Mouse (Mus musculus): Measurements from ENCODE around the gene Kcnk18. TPM values are rescaled to one million over a fixed set of nuclear protein-coding genes. Genes with fewer than 3 reads are reported as not detected.
A peak's percentile ranks its signal among the peaks of the same experiment; 100 is the strongest.

The Kcnk18 gene
- polyA plus RNA-seq, 1 experiment from 2014 or later = not detected

DNA sequence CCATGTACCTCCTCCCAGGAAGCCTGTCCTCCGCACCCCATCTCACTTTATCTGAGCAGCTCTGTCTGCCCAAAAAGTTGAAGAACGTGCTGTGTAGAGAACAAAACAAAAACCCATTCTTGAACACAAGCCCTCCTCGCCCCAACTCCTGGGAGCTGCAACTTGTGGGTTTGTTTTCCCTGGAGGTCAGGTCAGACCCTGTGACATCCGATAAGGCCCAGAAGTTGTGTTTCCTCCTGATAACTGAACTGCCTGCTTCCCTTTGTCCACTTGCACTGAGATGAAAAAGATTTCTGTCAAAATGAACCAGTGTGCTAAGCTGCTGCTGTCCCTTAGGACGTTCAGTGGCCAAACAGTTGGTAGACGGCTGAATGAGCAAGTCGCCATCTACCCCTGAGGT is 42.6 kb downstream of the Kcnk18 start:
- Histone ChIP-seq H3K27ac (no peak overlapping the region), H3K4me2 (peak overlapping the region; percentile 90), H3K9ac (no peak overlapping the region), H3K9me3 (no peaks in the 10 kb centered on the region), H3K36me3 (no peaks in the 10 kb centered on the region), H3K27me3 (peaks cover 31% of the 10 kb centered on the region), H3K4me1 (peaks cover 10% of the 10 kb centered on the region), H3K4me3 (no peak overlapping the region)
- WGBS = 59% methylated on average over 7 of the region's 7 CpGs
- ATAC-seq (ENCODE audit: insufficient number of reproducible peaks, low FRiP score, low TSS enrichment, low read depth) = no peak

DNA sequence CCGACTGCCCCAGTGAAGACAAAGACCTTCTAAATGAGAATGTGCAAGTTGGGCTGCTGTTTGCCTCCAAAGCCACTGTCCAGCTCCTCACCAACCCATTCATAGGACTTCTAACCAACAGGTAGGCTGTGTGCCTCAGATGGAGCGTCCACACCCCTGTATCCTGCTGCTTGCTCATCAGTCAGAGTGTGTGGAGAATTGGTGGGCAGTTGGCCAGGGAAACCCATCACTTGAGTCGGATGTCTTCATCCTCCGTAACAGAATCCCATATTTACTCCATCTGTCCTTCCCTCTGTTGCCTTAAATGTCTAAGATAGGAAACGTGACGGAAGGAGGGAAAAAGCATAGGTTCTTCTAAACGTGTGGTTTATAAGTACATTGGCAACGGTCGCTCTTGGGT is 44.2 kb downstream of the Kcnk18 start:
- H3K4me1 ChIP-seq = peaks cover 10% of the 10 kb centered on the region
- H3K9ac ChIP-seq = no peak overlapping the region
- peaks cover 31% of the 10 kb centered on the region for H3K27me3 ChIP-seq
- 88% methylated on average over 9 of the region's 9 CpGs for WGBS
- H3K4me3 ChIP-seq = no peak overlapping the region
- no peaks in the 10 kb centered on the region for H3K36me3 ChIP-seq
- ATAC-seq (ENCODE audit: insufficient number of reproducible peaks, low FRiP score, low TSS enrichment, low read depth) = no peak
- H3K27ac ChIP-seq = no peak overlapping the region
- no peaks in the 10 kb centered on the region for H3K9me3 ChIP-seq
- H3K4me2 ChIP-seq = no peak overlapping the region

DNA sequence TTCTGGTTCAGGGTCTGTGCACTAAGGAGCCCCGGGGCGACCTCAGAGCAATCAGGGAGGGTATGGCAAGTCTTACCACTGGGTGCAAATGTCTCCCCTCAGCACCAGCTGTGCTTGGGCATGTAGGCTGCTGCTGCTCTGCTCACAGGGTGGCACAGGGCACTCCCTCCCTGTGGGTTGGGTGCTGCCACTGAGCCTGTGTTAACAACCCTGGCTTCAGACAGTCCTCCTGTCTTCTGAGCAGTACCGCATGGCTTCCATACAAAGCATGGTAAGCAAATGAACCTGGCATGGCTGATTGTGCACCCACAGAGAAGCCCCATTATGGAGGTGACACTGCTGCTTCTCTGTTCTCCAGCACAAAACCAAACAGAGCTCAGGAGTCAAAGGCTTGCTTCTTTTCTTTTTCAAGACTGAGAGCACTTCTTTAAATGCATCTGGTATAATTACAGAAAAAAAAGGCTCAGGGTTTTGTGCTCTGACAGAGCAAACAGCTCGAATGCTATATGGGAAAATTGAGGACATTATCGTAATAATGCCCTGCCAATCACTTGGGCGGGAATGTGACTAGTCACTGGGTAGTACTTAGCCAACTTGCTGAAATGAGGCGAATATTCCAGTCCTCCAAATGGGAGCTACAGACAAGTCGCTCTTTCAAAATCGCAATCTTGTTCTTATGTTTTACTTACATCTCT is 46.0 kb downstream of the Kcnk18 start:
- no peak overlapping the region for H3K4me2 ChIP-seq
- H3K36me3 ChIP-seq = no peaks in the 10 kb centered on the region
- peaks cover 10% of the 10 kb centered on the region for H3K4me1 ChIP-seq
- WGBS = 70% methylated on average over 9 of the region's 9 CpGs
- no peak overlapping the region for H3K4me3 ChIP-seq
- peaks cover 28% of the 10 kb centered on the region for H3K27me3 ChIP-seq
- no peak overlapping the region for H3K9ac ChIP-seq
- no peak for ATAC-seq (ENCODE audit: insufficient number of reproducible peaks, low FRiP score, low TSS enrichment, low read depth)
- H3K27ac ChIP-seq = no peak overlapping the region
- no peaks in the 10 kb centered on the region for H3K9me3 ChIP-seq

DNA sequence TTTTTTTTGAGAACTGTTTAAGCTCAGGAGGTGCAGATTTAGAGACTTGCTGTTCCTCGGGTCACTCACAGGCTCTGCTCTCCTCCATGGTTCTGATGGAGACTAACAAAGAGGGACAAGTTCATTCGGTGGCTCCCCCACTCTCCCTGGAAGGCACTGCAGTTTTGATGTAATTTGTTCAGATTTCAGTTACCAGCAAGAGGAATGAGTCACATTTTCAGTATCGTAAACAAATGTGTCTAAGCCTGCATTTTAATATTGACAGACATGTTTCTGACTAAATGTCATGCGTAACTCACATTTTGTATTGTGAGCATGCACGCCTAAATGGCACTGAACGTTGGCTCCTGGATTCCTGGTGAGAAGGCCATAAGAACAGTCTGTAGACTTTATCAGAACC is 46.9 kb downstream of the Kcnk18 start:
- Histone ChIP-seq H3K9ac (no peak overlapping the region), H3K36me3 (no peaks in the 10 kb centered on the region), H3K4me1 (peaks cover 4% of the 10 kb centered on the region), H3K27me3 (peaks cover 20% of the 10 kb centered on the region), H3K4me3 (no peak overlapping the region), H3K27ac (no peak overlapping the region), H3K4me2 (no peak overlapping the region), H3K9me3 (no peaks in the 10 kb centered on the region)
- 68% methylated on average over 6 of the region's 6 CpGs for WGBS
- ATAC-seq (ENCODE audit: insufficient number of reproducible peaks, low FRiP score, low TSS enrichment, low read depth) = no peak

DNA sequence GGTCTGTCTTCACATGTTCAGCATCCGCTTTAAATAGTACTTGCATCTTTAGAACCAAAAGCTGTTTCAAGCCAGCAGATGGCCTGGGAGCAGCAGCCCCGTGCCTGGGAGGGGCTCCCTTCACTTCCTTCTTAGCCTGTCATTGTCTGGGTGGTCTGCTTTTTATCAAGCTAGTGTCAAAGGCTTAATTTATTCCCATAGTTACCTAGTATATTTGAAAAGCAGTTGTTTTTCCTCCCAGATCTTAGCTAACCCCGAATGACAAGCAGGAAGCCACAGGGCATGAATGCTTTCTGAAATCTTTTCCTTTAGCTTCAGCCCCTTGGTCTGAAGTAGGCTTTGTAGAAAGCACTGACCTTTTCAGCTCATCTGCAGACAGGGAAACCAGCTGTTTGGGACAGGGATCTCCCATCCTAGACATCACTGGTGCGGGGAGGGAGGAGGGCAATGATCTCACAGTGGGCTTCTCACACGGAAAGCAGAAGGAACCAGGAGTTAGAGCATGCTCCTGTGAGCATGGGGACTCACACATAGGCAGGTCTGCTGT is 48.5 kb downstream of the Kcnk18 start:
- Histone ChIP-seq H3K27ac (no peak overlapping the region), H3K9ac (no peak overlapping the region), H3K4me1 (no peaks in the 10 kb centered on the region), H3K4me3 (no peak overlapping the region), H3K9me3 (no peaks in the 10 kb centered on the region), H3K36me3 (no peaks in the 10 kb centered on the region), H3K27me3 (peaks cover 5% of the 10 kb centered on the region), H3K4me2 (no peak overlapping the region)
- WGBS = 16% methylated on average over 5 of the region's 5 CpGs
- no peak for ATAC-seq (ENCODE audit: insufficient number of reproducible peaks, low FRiP score, low TSS enrichment, low read depth)

DNA sequence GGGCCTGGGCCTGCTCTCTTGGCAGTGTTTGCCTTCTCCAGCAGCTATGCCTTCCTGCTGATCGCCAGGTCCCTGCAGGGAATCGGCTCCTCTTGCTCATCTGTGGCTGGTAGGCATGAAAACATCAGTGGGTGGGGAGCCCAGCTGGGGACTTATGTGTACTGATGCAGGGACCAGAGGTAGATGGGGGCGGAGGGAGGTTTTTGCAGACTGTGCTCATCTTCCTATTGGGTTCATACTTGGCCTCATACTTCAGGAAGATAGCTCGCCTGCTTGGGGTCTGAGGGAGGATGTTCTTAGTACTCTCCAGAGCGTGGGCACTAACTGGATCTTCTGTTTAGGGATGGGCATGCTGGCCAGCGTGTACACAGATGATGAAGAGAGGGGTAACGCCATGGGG is 54.2 kb downstream of the Kcnk18 start:
- Histone ChIP-seq H3K4me2 (no peak overlapping the region), H3K27me3 (no peaks in the 10 kb centered on the region), H3K9ac (no peak overlapping the region), H3K4me3 (no peak overlapping the region), H3K27ac (no peak overlapping the region), H3K36me3 (no peaks in the 10 kb centered on the region), H3K4me1 (no peaks in the 10 kb centered on the region), H3K9me3 (no peaks in the 10 kb centered on the region)
- 86% methylated on average over 7 of the region's 7 CpGs for WGBS
- ATAC-seq (ENCODE audit: insufficient number of reproducible peaks, low FRiP score, low TSS enrichment, low read depth) = no peak

DNA sequence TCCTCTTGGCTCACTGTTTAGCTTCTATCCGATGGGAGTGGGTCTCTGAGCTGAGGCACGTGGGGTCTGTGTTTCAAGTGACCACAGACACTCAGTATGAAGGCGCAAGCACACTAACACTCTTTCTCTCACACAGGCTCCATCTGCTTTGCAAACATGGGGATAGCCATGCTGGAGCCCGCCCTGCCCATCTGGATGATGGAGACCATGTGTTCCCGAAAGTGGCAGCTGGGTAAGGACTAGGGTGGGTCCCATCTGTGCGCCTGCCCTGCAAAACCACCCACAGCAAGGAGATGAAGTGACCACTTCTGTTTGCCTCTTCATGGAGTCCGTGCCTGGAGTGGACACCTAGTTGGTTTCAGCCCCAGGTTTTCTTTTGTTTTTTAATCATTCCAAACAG is 57.3 kb downstream of the Kcnk18 start:
- 68% methylated on average over 7 of the region's 7 CpGs for WGBS

DNA sequence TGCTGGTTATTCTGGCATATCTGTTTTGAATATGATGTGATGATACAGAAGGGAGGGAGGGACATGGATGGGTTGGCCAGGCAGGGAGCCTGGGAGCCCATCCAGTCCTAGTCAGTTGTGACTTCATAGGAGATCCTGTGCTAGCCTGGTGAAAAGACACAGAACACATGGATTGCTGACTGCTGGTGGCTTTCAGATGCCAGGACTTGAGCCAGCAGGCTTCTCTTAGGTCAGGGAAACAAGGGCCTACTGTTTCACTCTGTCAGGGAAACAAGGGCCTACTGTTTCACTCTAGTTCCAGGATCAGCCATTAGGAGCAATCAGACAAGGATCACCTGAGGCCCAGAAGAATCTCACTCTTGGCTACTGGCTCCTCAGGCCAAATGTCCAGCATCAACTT is 61.8 kb downstream of the Kcnk18 start:
- no peak overlapping the region for H3K4me3 ChIP-seq

More for the DNA sequence above, 57.3 kb downstream of the Kcnk18 start:
- Histone ChIP-seq H3K9ac (no peak overlapping the region), H3K27ac (no peak overlapping the region), H3K36me3 (no peaks in the 10 kb centered on the region), H3K4me3 (no peak overlapping the region), H3K9me3 (no peaks in the 10 kb centered on the region), H3K27me3 (no peaks in the 10 kb centered on the region), H3K4me1 (no peaks in the 10 kb centered on the region), H3K4me2 (no peak overlapping the region)
- no peak for ATAC-seq (ENCODE audit: insufficient number of reproducible peaks, low FRiP score, low TSS enrichment, low read depth)

DNA sequence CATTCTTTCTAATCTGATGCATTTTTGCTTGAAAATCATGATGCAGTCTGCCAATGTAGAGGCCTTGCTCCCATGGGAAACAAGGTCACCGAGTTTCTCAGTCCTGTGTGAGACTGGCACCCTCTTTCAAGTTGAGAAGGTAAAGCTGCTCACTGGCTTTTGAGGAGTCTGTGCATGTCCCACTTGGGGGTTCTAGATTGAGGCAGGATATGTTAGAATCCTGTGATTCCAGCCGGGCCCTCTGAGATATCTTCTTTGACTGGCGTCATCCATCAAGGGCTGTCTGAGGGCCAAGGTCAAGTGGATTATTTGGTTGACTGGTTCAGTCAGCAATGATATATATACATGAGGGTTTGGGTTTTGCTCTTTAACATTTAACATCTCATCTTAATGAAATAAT is 63.0 kb downstream of the Kcnk18 start:
- no peak overlapping the region for H3K4me3 ChIP-seq
- no peaks in the 10 kb centered on the region for H3K4me1 ChIP-seq
- no peak overlapping the region for H3K27ac ChIP-seq
- no peak overlapping the region for H3K4me2 ChIP-seq
- no peaks in the 10 kb centered on the region for H3K27me3 ChIP-seq
- no peaks in the 10 kb centered on the region for H3K9me3 ChIP-seq
- H3K36me3 ChIP-seq = peaks cover 3% of the 10 kb centered on the region; the same call in 1 of the 2 replicates
- ATAC-seq (ENCODE audit: insufficient number of reproducible peaks, low FRiP score, low TSS enrichment, low read depth) = no peak
- WGBS = 94% methylated on average over 3 of the region's 3 CpGs
- H3K9ac ChIP-seq = no peak overlapping the region

More for the DNA sequence above, 61.8 kb downstream of the Kcnk18 start:
- H3K27ac ChIP-seq = no peak overlapping the region; the same call in 1 of the 2 replicates
- no peak overlapping the region for H3K4me2 ChIP-seq
- ATAC-seq (ENCODE audit: insufficient number of reproducible peaks, low FRiP score, low TSS enrichment, low read depth) = no peak
- H3K9me3 ChIP-seq = no peaks in the 10 kb centered on the region
- no peak overlapping the region for H3K9ac ChIP-seq
- peaks cover 3% of the 10 kb centered on the region; the same call in 1 of the 2 replicates for H3K36me3 ChIP-seq
- no peaks in the 10 kb centered on the region for H3K4me1 ChIP-seq
- no peaks in the 10 kb centered on the region for H3K27me3 ChIP-seq

Other genes with a start within 250 kb of the Kcnk18 start
- gene Shtn1, start 143.1 kb upstream of the Kcnk18 start, polyA plus RNA-seq (2015; fragmentation: Nextera tagmentation; extraction: Ambion mirVana) = 4.2 and 4.7 TPM in 2 replicates
- gene Vax1, start 49.2 kb upstream of the Kcnk18 start, polyA plus RNA-seq (2015; fragmentation: Nextera tagmentation; extraction: Ambion mirVana) = not detected in 2 replicates
- gene Slc18a2, start 41.7 kb downstream of the Kcnk18 start, polyA plus RNA-seq (2015; fragmentation: Nextera tagmentation; extraction: Ambion mirVana) = 8.5 and 8.7 TPM in 2 replicates
- 10.4 and 17.9 TPM in 2 replicates for gene Rps12-ps3, start 103.1 kb downstream of the Kcnk18 start, polyA plus RNA-seq (2015; fragmentation: Nextera tagmentation; extraction: Ambion mirVana)
- gene Pdzd8, start 126.6 kb downstream of the Kcnk18 start, polyA plus RNA-seq (2015; fragmentation: Nextera tagmentation; extraction: Ambion mirVana) = 8.5 and 10.1 TPM in 2 replicates
- gene Emx2, start 239.2 kb downstream of the Kcnk18 start, polyA plus RNA-seq (2015; fragmentation: Nextera tagmentation; extraction: Ambion mirVana) = 11.0 and 12.2 TPM in 2 replicates